In the genomic region with DNA sequence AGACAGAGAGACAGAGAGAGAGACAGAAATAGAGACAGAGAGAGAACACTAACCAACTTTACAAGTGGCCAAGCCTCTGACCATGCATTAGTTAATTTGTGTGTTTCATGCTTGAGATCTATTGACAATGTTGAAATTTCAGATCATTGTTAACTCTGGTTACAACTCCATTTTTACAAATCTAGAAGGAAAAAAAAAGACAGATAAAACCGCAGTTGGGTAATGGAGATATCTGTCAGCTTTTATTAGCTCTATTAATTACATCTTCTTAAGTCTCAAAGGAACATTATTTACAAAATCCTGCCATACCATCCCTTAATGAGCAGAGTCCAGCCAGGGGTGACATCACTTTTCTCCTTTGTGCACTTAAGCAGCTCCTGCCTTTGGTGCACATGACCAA, we compare ENCODE assay signal across 43 mouse cellular contexts. TPM values are rescaled to one million over a fixed set of nuclear protein-coding genes. Genes with fewer than 3 reads are reported as not detected.
"Had no signal": no experiment of that assay in that cellular context is flagged by ENCODE, and none has a peak within 500 bp of the region (broad histone marks: within the 10 kb centered on the region; RNA-seq: fewer than 3 reads in every experiment).

Olfr325 (plus strand) TSS at position 301 of the 400 bp plus-strand sequence.

- H3K36me3 ChIP-seq: heart, embryonic 10.5 days; heart, embryonic 12.5 days; heart, embryonic 13.5 days; heart, embryonic 15.5 days; hindbrain, embryonic 10.5 days; hindbrain, embryonic 12.5 days; hindbrain, embryonic 13.5 days; hindbrain, embryonic 15.5 days; intestine, embryonic 15.5 days; kidney, embryonic 15.5 days had no signal

- ATAC-seq: hindbrain, embryonic 16.5 days; hindbrain, postnatal 0 days; inflammation-experienced regulatory T-cells, adult 6 months; intestine, embryonic 15.5 days; intestine, embryonic 16.5 days; intestine, postnatal 0 days had no signal

- DNase-seq: heart, postnatal 10 days; heart, postnatal 14 days; heart, postnatal 36 days; heart, postnatal 4 days; kidney, adult 11 months; kidney, adult 18-20 months; kidney, adult 2 months; kidney, adult 8-10 months; kidney, adult 9 months; kidney, postnatal 10 days; kidney, postnatal 14 days; kidney, postnatal 25 days; kidney, postnatal 36 days; kidney, postnatal 4 days; layer of hippocampus, adult 9-11 months; layer of hippocampus, postnatal 36 days had no signal

- H3K27me3 ChIP-seq: heart, embryonic 13.5 days; heart, embryonic 15.5 days; hindbrain, embryonic 12.5 days; hindbrain, embryonic 13.5 days; hindbrain, embryonic 15.5 days; intestine, embryonic 15.5 days; kidney, embryonic 15.5 days had no signal

- H3K4me1 ChIP-seq: heart, embryonic 10.5 days; heart, embryonic 12.5 days; heart, embryonic 13.5 days; heart, embryonic 15.5 days; hindbrain, embryonic 10.5 days; hindbrain, embryonic 12.5 days; hindbrain, embryonic 13.5 days; hindbrain, embryonic 15.5 days; intestine, embryonic 15.5 days; kidney, embryonic 15.5 days had no signal

- H3K4me2 ChIP-seq: heart, embryonic 11.5 days; heart, embryonic 12.5 days; heart, embryonic 13.5 days; heart, embryonic 15.5 days; hindbrain, embryonic 12.5 days; hindbrain, embryonic 13.5 days; hindbrain, embryonic 14.5 days; hindbrain, embryonic 15.5 days; intestine, embryonic 15.5 days; kidney, embryonic 15.5 days had no signal

- H3K9ac ChIP-seq: heart, embryonic 12.5 days; heart, embryonic 13.5 days; heart, embryonic 15.5 days; hindbrain, embryonic 12.5 days; hindbrain, embryonic 13.5 days; hindbrain, embryonic 14.5 days; hindbrain, embryonic 15.5 days; intestine, embryonic 15.5 days; kidney, embryonic 15.5 days had no signal

- H3K4me3 ChIP-seq: heart, embryonic 10.5 days; heart, embryonic 12.5 days; heart, embryonic 13.5 days; heart, embryonic 15.5 days; hindbrain, embryonic 10.5 days; hindbrain, embryonic 12.5 days; hindbrain, embryonic 13.5 days; hindbrain, embryonic 15.5 days; intestine, embryonic 15.5 days; kidney, embryonic 15.5 days; layer of hippocampus, adult 2 months had no signal

- H3K9me3 ChIP-seq: heart, embryonic 10.5 days; heart, embryonic 12.5 days; heart, embryonic 13.5 days; heart, embryonic 15.5 days; hindbrain, embryonic 10.5 days; hindbrain, embryonic 12.5 days; hindbrain, embryonic 13.5 days; hindbrain, embryonic 15.5 days; intestine, embryonic 15.5 days; kidney, embryonic 15.5 days had no signal

- H3K27ac ChIP-seq: heart, embryonic 10.5 days; heart, embryonic 13.5 days; heart, embryonic 15.5 days; hindbrain, embryonic 10.5 days; hindbrain, embryonic 12.5 days; hindbrain, embryonic 13.5 days; hindbrain, embryonic 14.5 days; hindbrain, embryonic 15.5 days; hindbrain, postnatal 0 days; intestine, embryonic 15.5 days; kidney, embryonic 15.5 days; kidney, postnatal 0 days; layer of hippocampus, adult 2 months had no signal

RNA-seq across cellular contexts. Expression of gene Olfr325, which starts in this region (rescaled TPM):
- polyA plus RNA-seq: heart, embryonic 10.5 days; heart, embryonic 11.5 days; heart, embryonic 12.5 days; heart, embryonic 13.5 days; heart, embryonic 14.5 days; heart, embryonic 15.5 days; heart, embryonic 16.5 days; heart, postnatal 0 days; hindbrain, embryonic 10.5 days; hindbrain, embryonic 11.5 days; hindbrain, embryonic 12.5 days; hindbrain, embryonic 13.5 days; hindbrain, embryonic 14.5 days; hindbrain, embryonic 15.5 days; hindbrain, embryonic 16.5 days; hindbrain, postnatal 0 days; inflammation-experienced regulatory T-cells, adult 6 months; intestine, embryonic 14.5 days; intestine, embryonic 15.5 days; intestine, embryonic 16.5 days; intestine, postnatal 0 days; kidney, adult 2 months; kidney, embryonic 14.5 days; kidney, embryonic 15.5 days; kidney, embryonic 16.5 days; kidney, postnatal 0 days; large intestine, adult 2 months had no signal
